Mouse (Mus musculus) E14TG2a.4 (cell line): ENCODE data around the gene Prtn3.

Source experiments
- H3K27me3 ChIP-seq: 2 replicates; pipeline ENCODE4 v1.6.1; 2014; ENCODE audit warnings: low read length, control low read depth; ENCODE audit not compliant: insufficient read depth
- H3K36me3 ChIP-seq: 2 replicates; pipeline ENCODE4 v1.6.1; 2014; ENCODE audit warnings: low read length, control low read depth; ENCODE audit not compliant: insufficient read depth
- H3K4me1 ChIP-seq: replicated peaks from 2 replicates; pipeline ENCODE4 v1.6.1; 2014; ENCODE audit warnings: low read depth, low read length, control low read depth
- H3K4me3 ChIP-seq: replicated peaks from 2 replicates; pipeline ENCODE4 v1.5.1; 2014; ENCODE audit warnings: mild to moderate bottlenecking, low read length
- H3K9me3 ChIP-seq: 2 replicates; pipeline ENCODE4 v1.6.1; 2014; ENCODE audit warnings: low read length, control low read depth
- CTCF ChIP-seq: conservative IDR thresholded peaks from 2 replicates; pipeline ENCODE4 v1.5.1; 2014; ENCODE audit warnings: low read length
- NANOG ChIP-seq: IDR thresholded peaks from 2 replicates; pipeline ENCODE4 v1.6.1; 2014; ENCODE audit warnings: borderline replicate concordance, low read length, mixed read lengths
- POU5F1 ChIP-seq: IDR thresholded peaks from 2 replicates; pipeline ENCODE4 v1.6.1; 2014; ENCODE audit warnings: low read length, borderline replicate concordance

Gene Prtn3

DNA sequence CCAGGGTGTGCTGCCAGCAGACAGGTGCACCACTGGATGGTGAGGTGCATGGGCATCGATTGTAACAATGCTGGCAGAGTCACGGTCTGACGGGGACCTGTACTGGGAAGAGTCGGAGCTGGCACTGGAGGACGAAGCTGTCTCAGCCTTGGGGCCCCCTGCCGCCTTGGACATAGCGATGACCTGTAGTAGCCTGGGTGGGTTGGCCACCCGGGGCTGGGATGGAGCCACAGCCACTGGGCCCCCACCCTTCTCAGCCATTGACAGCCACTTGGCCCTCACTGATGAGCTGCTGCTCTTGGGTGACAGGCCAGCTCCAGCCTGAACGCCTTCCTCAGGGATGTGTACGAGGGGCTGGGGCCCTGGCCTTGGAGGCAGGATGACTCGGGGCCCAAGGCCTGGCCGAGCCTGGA lies 9.1 kb upstream of the Prtn3 start:
- peaks cover 54% of the 10 kb centered on the region for H3K36me3 ChIP-seq
- no peak for TF ChIP-seq POU5F1
- no peak for TF ChIP-seq CTCF
- TF ChIP-seq NANOG = no peak
- H3K9me3 ChIP-seq = no peaks in the 10 kb centered on the region
- peaks cover 6% of the 10 kb centered on the region for H3K27me3 ChIP-seq
- H3K4me3 ChIP-seq = no peak overlapping the region
- H3K4me1 ChIP-seq = peaks cover 58% of the 10 kb centered on the region

DNA sequence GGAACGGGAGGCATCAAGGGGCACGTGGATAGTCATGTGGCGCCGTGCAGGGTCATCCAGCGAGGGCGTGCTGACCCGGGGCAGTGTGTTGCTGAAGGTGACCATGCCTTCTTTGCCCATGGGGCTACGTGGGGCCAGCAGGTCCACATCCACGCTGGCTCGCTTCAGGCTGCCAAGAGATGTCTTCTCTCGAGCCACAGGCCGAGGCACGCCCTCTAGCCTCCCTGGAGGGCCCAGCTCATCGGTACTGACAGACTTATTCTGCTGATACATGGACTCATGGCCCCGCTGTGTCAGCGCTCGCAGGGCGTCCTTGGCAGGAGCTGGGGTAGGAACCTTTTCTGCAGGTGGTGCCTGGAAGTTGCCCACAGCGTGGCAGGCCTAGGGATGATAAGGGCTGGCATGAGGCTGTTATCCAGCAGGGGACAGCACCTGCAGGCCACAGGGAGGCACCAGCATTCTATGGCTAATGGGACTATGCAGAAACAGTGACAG lies 8.4 kb upstream of the Prtn3 start:
- TF ChIP-seq POU5F1 (no peak), CTCF (no peak), NANOG (no peak)
- peaks cover 6% of the 10 kb centered on the region for H3K27me3 ChIP-seq
- H3K9me3 ChIP-seq = no peaks in the 10 kb centered on the region
- H3K4me1 ChIP-seq = peaks cover 51% of the 10 kb centered on the region
- H3K36me3 ChIP-seq = peaks cover 48% of the 10 kb centered on the region
- H3K4me3 ChIP-seq = no peak overlapping the region

DNA sequence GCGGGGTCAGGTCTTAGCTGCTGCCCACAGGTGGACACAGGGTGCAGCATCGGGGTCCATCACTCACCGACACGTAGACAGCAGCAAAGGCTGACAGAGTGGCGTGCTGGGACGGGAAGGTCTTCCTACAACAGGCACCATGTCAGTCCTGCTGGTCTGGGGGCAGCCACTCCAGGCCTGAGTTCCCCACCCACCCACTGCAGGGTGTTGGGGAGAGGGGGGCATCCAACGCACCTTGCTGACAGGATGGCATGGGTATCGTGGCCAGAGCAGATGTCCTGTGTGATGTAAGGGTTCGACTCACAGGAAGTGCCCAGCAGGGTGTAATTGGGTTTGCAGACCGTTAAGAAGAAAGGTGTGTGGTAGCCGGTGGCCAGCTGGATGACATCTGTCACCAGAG lies 7.7 kb upstream of the Prtn3 start:
- Histone ChIP-seq H3K36me3 (peaks cover 40% of the 10 kb centered on the region), H3K9me3 (no peaks in the 10 kb centered on the region), H3K4me1 (peaks cover 45% of the 10 kb centered on the region), H3K4me3 (no peak overlapping the region), H3K27me3 (peaks cover 10% of the 10 kb centered on the region)
- TF ChIP-seq NANOG (no peak), POU5F1 (no peak), CTCF (no peak)

DNA sequence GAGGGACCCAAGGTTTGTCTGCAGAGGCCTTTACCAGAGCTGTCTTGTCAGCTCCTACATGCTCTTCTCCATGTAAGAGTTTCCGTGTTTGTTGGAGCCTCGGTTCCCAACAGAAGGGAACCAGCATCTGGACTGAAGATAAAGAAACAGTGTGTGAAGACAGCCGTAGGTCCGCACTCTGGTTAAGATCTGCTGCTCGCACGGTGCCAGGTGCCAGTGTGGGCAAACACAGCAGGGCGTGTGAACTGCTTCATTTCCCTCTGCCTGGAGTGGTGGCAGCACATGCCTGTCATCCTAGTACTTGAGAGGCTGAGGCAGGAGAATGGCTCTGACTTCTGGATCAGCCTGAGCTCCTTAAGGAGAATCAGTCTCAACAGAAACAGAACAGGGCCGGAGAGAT lies 2.4 kb upstream of the Prtn3 start:
- Histone ChIP-seq H3K9me3 (peaks cover 6% of the 10 kb centered on the region; the same call in 1 of the 2 replicates), H3K36me3 (no peaks in the 10 kb centered on the region)

DNA sequence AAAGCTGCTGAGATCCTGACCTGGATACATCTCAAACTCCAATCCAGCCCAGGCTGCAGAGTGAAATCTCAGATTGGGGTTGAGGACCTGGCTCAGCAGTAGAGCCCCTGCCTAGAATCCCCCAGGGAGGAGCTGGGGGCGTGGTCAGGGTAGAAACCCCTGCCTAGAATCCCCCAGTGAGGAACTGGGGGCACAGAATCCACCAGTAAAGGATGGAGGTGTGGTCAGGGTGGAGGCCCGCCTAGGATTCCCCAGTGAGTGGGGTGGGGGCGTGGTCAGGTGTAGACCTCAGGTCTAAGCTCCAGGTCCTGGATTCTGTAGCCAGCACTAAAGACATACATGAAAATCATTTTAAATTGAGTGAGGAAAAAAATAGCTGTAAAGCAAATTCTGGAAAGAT lies 1.4 kb upstream of the Prtn3 start:
- no peak for TF ChIP-seq NANOG
- no peak for TF ChIP-seq CTCF
- no peak for TF ChIP-seq POU5F1
- H3K36me3 ChIP-seq = no peaks in the 10 kb centered on the region
- peaks cover 9% of the 10 kb centered on the region; the same call in 1 of the 2 replicates for H3K9me3 ChIP-seq
- peaks cover 38% of the 10 kb centered on the region for H3K4me1 ChIP-seq
- peak overlapping the region; percentile 10; the same call in 1 of the 2 replicates for H3K4me3 ChIP-seq
- peaks cover 59% of the 10 kb centered on the region for H3K27me3 ChIP-seq

More for the DNA sequence above, 2.4 kb upstream of the Prtn3 start:
- Histone ChIP-seq H3K27me3 (peaks cover 50% of the 10 kb centered on the region), H3K4me3 (no peak overlapping the region), H3K4me1 (peaks cover 36% of the 10 kb centered on the region)
- TF ChIP-seq CTCF (no peak), NANOG (no peak), POU5F1 (no peak)

DNA sequence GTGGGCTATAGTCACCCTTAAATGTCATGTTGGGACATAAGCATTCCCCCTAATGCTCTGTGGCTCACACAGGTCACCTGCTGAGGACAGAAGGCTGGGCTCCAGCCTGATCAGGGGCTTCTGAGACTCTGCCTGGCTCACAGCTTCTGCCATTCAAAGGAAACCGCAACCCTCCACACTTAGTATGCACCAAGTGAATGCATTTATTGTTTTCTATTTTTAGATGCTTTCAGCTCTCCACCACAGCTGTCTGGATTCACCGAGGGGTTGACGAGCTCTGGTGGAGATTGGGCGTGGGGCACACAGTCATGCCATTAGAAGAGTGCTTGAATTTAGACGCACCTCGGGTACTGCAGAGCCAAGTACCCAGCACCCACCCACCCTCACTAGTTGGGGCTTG lies 963 bp upstream of the Prtn3 start:
- peaks cover 61% of the 10 kb centered on the region for H3K27me3 ChIP-seq
- peaks cover 42% of the 10 kb centered on the region for H3K4me1 ChIP-seq
- TF ChIP-seq POU5F1 = no peak
- TF ChIP-seq CTCF = no peak
- TF ChIP-seq NANOG = no peak
- peak overlapping the region; percentile 80; the same call in 1 of the 2 replicates for H3K4me3 ChIP-seq
- no peaks in the 10 kb centered on the region for H3K36me3 ChIP-seq
- peaks cover 9% of the 10 kb centered on the region; the same call in 1 of the 2 replicates for H3K9me3 ChIP-seq

DNA sequence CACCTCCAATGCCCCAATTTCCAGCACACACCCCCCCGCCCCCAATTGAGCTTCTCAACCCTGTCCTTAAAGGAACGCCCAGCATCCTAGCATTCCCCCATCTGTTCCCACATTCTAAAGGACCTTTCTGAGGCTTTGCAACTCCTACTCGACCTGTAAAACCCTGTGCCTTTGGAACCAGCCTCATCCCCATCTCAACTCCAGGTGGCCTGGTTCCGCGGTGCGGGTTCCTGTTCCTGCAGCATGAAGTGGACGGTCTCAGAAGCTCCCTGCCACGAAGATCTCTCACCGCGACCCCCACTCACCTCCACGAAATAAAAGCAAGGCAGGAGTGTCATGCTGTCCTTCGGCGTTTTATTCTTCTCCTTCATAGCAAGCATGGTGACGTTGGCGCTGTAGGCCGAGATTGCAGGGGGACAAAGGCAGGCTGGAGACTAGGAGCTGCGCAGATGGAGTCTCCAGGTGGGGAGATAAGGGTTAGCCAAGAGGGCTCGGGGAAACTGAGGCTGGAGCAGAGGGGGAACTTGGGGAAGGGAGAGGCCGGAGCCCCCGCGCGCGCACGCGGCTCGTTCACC lies 474 bp upstream of the Prtn3 start:
- Histone ChIP-seq H3K9me3 (peaks cover 9% of the 10 kb centered on the region; the same call in 1 of the 2 replicates), H3K4me3 (peak overlapping the region; percentile 80), H3K36me3 (no peaks in the 10 kb centered on the region), H3K4me1 (peaks cover 44% of the 10 kb centered on the region), H3K27me3 (peaks cover 65% of the 10 kb centered on the region)
- no peak for TF ChIP-seq POU5F1
- TF ChIP-seq NANOG = no peak
- TF ChIP-seq CTCF = no peak

DNA sequence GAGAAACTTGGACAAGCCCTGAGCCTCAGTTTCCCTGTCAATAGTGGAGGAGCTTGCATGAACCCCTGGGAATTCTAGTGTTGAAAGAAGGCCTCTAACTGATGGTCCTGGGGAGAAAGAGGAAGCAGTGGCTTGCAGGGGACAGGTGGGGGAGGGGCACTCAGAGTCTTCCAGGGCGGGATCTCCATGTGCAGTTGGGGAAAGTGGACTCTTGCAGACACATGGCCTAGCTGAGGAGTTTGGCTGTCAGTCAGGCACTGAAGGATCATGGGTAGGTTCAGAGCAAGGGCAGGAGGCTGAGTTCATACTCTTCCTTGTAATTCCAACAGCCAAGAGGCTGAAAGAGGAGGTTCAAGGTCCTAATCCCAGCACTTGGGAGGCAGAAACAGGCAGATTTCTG lies 2.9 kb downstream of the Prtn3 start:
- H3K4me1 ChIP-seq = peaks cover 68% of the 10 kb centered on the region
- H3K9me3 ChIP-seq = peaks cover 9% of the 10 kb centered on the region; the same call in 1 of the 2 replicates
- no peaks in the 10 kb centered on the region for H3K36me3 ChIP-seq

DNA sequence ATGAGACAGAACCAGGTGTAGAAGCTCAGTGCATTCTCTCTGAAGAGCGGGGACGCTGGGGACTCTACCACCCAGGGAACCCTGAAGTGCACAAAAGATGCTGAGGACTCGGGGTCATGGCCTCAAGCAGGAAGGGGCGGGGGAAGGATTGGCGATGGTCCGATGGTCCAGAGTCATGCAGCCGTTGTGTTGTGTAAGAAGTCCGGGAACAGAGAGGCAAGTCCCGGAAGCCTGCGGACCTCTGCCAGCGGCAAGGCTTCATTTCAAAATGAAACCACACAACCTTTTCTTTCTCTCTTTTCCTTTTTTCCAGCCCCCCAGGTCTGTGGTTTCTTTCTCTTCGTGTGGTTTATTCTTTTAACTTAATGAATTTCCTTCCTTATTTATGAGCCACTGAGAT lies 3.5 kb downstream of the Prtn3 start:
- Histone ChIP-seq H3K27me3 (peaks cover 74% of the 10 kb centered on the region), H3K9me3 (peaks cover 9% of the 10 kb centered on the region; the same call in 1 of the 2 replicates), H3K4me3 (no peak overlapping the region), H3K36me3 (no peaks in the 10 kb centered on the region), H3K4me1 (peaks cover 70% of the 10 kb centered on the region)
- TF ChIP-seq CTCF = no peak
- no peak for TF ChIP-seq POU5F1
- TF ChIP-seq NANOG = no peak

More for the DNA sequence above, 2.9 kb downstream of the Prtn3 start:
- H3K4me3 ChIP-seq = peak overlapping the region; percentile 3; the same call in 1 of the 2 replicates
- peaks cover 72% of the 10 kb centered on the region for H3K27me3 ChIP-seq
- no peak for TF ChIP-seq CTCF
- no peak for TF ChIP-seq NANOG
- TF ChIP-seq POU5F1 = no peak
